Mouse (Mus musculus) olfactory bulb, adult 2 months (tissue): Measurements from ENCODE around the gene Amelx.

Experiments used
- CTCF ChIP-seq: fragments of 200-500 bp; IDR thresholded peaks from 2 replicates; pipeline ENCODE4 v1.5.1; 2012; ENCODE audit warnings: low read depth, mild to moderate bottlenecking, low read length, moderate library complexity; ENCODE audit not compliant: insufficient read depth
- POLR2A ChIP-seq: fragments of 200-500 bp; IDR thresholded peaks from 2 replicates; pipeline ENCODE4 v1.6.1; 2012; ENCODE audit warnings: mild to moderate bottlenecking, low read depth, low read length, moderate library complexity; ENCODE audit not compliant: insufficient read depth

GRCm38 (mm10) chrX:169158385-169158784, 28.6 kb downstream of the Amelx start:
- TF ChIP-seq CTCF, result no peak
- no peak for TF ChIP-seq POLR2A
